Mouse (Mus musculus) frontal cortex, adult (tissue): ENCODE measurements at regions not wholly inside any gene's neighbourhood (a gene's known extent, or its start where the extent isn't known, plus 50 kb on each side); places are given as distances from the start of the nearest gene placed in this dataset.

Experiments
- ATAC-seq: cut with Nextera tagmentation; 2 replicates; pipeline ENCODE4 v1.9.2; 2017; ENCODE audit warnings: mild to moderate bottlenecking, moderate library complexity, mixed read lengths; ENCODE audit not compliant: low TSS enrichment

GRCm38 (mm10) chr3:66518289-66518688 is 221.7 kb upstream of the Veph1 start:
- no peak for ATAC-seq

- ATAC-seq = 0 out of 2 replicates have a peak, but pooled peaks have one; percentile 13
Observed at GRCm38 (mm10) chr3:66515773-66516406, 219.3 kb upstream of the Veph1 start.

DNA sequence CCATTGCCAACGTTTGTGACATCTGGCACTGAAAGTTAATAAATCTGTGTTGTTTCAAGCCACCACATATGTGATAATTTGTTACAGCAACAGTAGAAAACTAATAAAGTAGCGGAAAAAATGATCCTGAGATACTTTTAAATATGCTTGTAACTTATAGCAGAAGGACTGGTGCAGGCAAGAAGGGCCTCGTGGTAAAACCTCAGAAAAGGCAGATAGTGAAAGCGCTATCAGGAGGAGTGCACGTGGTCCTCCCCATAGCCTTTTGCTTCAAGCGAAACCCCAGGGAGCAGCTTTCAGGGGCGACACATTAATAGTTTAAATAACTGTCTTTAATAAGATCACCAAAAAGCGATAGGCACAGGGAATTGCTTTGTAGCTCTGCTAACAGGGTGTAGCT is 217.9 kb upstream of the Veph1 start:
- ATAC-seq = no peak

DNA sequence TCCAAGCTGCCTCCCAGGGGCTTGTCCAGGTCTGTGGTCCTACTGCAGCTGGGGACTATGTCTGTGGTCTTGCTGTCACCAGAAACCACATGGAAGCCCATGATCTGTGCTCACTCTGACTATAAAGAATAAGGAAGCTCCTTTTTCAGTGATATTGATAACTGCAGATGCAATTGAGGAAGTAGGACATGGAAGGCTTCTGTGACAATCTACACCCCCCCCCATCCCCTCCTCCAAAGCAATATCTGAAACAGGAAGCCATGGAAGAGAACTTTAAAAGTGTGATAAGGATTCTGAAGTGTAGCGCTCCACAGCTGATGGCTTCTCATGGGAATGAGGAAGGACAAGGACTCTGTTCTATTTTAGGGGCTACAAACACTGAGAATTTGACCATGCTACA is 215.8 kb upstream of the Veph1 start:
- no peak for ATAC-seq

DNA sequence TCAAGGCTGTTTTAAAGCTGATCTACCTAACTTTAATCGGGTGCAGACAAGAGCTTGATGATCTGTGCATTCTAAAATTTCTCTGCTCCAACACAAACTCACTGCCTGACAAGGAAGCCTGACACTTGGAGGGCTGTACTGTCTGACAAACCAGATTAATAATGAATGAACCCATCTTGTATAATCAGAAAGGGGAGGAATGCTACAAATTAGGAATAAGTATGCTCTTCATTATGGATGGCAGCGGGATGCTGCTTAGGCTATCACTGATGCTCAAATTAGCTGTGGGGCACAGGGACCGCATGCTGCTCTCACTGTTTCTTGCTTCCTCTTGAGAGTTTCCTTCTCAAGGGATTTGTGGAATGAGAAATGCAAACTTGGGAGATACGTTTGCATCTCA is 213.8 kb upstream of the Veph1 start:
- ATAC-seq = no peak

GRCm38 (mm10) chr3:66506125-66506524 is 209.5 kb upstream of the Veph1 start:
- ATAC-seq = no peak

- ATAC-seq = no peak
Observed at GRCm38 (mm10) chr3:66505476-66506076, 208.9 kb upstream of the Veph1 start.

GRCm38 (mm10) chr3:66504717-66505116 is 208.1 kb upstream of the Veph1 start:
- ATAC-seq = peak; percentile 76

DNA sequence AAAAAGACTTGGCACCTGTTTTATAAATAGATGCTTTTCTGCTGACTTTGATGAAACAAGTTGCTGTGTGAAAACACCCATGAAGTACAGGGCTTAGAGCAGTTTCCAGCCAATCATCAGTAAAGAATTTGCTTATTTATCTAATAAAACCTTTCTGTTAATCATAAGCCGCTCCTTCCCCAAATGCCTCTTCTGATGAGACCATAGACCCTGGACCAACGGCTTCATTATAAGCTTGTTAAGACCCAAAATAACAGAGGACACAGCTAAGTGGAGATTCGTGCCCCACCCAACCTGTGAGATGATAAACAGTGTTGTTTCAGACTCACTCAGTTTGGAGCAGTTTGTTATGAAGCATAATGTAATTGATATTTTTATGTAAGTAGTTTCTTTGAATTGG is 207.0 kb upstream of the Veph1 start:
- ATAC-seq = no peak

DNA sequence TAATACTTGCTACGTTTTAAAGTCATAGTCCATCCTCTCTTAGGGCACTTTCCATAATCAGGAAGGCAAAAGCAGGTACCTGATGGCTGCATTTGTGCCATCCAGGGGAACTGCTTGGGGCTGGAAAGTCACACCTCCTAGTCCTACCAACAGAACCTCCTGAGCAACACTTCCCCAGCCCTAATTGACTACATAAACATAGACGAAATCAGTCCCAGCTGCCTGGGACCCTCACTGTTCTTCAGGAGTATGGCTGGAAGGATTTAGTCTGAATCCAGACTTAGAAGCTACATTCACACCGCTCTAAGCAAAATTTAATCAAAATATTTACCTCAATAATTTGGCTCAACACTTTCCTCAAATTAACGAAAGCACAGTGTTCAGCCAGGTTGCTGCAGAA is 205.2 kb upstream of the Veph1 start:
- ATAC-seq = no peak

DNA sequence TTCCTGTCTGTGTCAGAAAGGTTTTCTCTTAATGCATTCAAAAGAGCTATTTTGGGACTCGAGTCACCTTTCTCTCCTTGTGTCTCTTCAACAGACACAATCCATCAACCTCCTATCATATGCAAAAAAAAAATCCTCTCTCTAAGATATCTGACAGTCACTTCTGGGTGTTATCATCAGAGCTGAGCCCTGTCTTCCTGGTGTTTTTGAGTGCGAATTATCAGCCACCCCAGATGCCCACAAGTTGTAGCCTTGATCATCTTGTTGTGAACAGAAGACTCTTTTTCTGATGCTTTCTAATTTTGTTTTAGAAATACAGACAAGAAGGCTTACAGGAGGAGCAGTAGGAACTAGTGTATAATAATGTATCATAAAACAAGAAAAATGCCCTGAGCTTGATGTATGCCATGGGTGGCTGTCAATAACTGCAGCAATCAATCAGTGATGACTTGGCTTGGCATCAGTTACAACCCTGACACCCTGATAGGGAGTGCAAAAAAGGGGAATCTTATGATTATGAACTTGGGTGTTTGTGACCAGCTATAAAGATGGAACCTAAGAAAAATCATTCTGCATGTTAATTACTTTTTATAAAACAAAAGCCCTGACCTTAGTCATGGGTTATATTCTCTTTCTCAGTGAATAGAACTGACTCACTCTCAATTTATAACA is 197.9 kb upstream of the Veph1 start:
- ATAC-seq = no peak

- no peak for ATAC-seq
Observed at GRCm38 (mm10) chr3:66490696-66491357, 194.2 kb upstream of the Veph1 start.

DNA sequence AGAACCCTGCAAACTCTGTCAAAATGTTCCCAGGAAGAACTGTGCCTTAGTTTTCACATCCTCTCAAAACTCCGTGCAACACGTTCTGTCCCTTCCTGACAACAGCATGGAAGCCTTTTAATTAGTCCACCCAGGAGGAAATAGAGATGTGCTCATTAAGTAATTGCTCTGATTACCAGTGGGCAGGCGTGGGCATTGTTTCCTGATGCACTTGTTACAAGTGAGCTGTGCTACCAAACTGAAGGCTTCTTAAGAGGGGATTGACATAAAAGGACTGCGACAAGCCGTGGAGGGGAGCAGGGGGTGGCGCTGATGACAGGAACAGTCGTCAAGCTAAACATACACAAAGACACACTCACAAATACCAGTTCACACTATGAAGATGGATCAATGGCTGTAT is 192.1 kb upstream of the Veph1 start:
- ATAC-seq = no peak

GRCm38 (mm10) chr3:66486658-66487057 is 190.0 kb upstream of the Veph1 start:
- ATAC-seq = no peak

- no peak for ATAC-seq
Observed at GRCm38 (mm10) chr3:66486184-66486583, 189.5 kb upstream of the Veph1 start.

DNA sequence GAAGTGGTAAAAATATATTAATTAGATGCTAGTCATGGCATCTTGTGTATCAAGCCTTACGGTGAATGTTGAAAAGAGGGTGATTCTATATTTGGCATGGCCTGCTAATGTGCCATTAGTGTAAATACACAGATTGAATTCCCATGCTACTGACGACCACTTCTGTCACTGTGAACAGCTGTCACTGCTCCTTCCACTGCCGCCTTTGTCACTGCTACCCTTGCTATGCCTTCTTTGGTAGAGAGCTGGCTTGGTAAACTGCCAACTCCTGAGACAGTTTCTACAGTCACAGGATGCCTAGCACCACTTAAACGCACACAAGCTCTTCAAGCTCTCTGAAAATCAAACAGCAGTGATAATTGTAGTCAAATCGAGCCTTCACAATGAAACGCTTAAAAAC is 184.1 kb upstream of the Veph1 start:
- peak; percentile 38; the same call in 1 of the 2 replicates for ATAC-seq

DNA sequence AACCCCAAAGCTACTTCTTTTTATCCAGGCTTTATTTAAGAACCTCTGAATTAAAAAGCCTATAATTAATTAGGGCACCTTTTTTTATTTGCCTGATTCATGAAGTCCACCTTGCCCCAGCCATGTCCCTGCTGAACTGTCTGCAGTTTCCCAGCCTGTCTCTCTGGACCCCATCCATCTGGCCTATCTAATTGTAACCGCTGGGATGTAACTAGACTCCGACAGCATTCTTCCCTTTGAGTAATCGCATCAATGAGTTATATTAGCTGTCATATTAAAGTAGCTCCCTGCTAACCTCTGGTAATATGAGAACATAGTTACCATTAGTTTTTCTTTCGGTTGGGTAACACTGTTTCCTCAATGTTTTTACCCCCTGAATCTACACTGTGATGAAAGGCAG is 182.6 kb upstream of the Veph1 start:
- ATAC-seq = no peak

DNA sequence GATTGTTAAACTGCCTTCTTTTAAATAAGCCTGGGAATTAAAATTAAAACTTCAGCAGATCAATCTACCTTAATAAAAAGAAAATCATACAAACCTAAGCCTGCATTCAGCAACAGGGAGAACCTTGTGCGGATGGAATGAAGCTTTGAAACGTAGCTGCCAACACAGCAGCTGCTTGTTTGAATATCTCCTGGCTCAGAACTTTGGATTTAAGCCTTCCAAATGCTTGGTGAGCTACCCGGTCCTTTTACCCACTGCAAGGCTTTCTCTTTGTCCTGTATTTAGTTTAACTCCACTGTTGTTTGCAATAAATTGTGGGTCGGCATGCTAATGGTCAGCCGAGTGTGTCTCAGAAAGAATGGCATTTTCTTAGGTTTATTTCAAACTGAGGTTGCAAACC is 169.7 kb upstream of the Veph1 start:
- ATAC-seq = no peak

DNA sequence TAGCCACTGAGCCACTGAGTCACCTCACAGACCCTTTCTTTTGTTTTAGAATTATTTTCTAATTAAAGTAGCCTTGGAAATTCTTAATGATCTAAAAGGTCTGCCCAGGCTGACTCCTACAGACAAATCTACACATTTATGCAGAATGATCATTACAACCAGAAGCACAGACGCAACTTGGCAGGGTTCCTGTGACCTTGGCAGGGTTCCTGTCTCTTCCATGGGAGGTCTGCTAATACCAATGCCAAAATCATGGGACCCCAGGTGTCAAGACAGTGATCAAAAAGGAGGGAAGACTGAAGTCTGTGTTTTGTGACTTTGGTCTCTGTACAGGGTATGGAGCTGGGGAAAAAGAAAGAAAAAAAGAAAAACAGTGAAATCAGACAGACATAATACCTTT is 168.7 kb upstream of the Veph1 start:
- ATAC-seq = no peak

GRCm38 (mm10) chr3:66462341-66462740 is 165.7 kb upstream of the Veph1 start:
- no peak for ATAC-seq

DNA sequence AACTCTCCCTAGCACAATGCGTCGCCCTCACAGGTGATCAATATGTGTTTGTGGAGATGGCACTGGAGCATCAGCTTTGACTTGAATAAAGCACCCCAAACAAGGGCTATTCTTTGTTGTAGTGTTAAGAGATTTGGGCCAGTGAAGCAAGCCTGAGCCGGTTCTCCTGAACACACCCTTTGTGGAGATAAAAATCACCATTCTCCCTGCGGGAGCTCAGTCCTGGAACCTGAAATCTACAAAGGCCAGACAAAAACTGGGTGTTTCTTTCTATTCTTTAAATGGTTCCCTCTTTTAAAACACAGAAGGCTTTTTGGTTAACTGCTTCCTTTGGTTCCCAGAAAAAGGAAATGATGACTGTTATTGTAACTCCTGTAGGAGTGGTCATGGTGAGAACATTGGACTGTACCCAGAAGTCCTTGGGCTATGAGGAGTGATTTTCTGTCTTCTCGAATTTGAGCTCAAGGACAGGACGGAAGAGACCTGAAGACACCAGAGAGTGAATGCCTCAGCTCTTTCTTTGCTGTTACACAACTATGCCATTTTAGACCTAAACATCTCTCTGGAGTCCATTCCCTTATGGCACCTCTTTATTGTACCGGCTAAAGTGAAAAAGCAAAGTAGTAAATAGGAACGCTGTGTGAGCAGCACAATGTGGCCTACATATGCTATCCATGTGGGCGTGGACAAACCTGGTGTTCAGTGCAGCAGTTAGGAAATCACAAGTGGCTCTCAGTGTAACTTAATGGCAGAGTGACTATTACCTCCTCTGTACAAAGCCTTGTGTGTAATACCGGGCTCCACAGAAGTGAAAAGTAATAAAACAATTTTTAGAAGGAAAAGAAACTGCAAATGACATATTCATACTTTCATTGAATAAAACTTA is 149.9 kb upstream of the Veph1 start:
- peak; percentile 93 for ATAC-seq

GRCm38 (mm10) chr3:66433216-66433615 is 136.6 kb upstream of the Veph1 start:
- ATAC-seq = no peak
